Mouse (Mus musculus) heart, adult 11 months (tissue): ENCODE measurements around the gene Flt4.
A peak's percentile ranks its signal among the peaks of the same experiment; 100 is the strongest.

Experiments used
- DNase-seq: peaks from one replicate; pipeline ENCODE4 v3.0.0; 2022

Flt4 gene

GRCm38 (mm10) chr11:49650113-49650993 is 41.3 kb downstream of the Flt4 start:
- DNase-seq = peak; percentile 90

GRCm38 (mm10) chr11:49650994-49651761 is 42.1 kb downstream of the Flt4 start:
- peak; percentile 86 for DNase-seq

- DNase-seq = peak; percentile 82
These were observed 42.8 kb downstream of the Flt4 start for GRCm38 (mm10) chr11:49651762-49652322.

- DNase-seq = peak; percentile 97
These were observed 43.5 kb downstream of the Flt4 start for GRCm38 (mm10) chr11:49652401-49653078.

- peak; percentile 95 for DNase-seq
These were observed 44.0 kb downstream of the Flt4 start for GRCm38 (mm10) chr11:49653079-49653408.

- peak; percentile 71 for DNase-seq
These were observed 45.6 kb downstream of the Flt4 start for GRCm38 (mm10) chr11:49654651-49655050.

- DNase-seq = peak; percentile 71
These were observed 46.4 kb downstream of the Flt4 start for GRCm38 (mm10) chr11:49655501-49655900.

- DNase-seq = peak; percentile 97
These were observed 49.0 kb downstream of the Flt4 start for GRCm38 (mm10) chr11:49658065-49658464.

- peak; percentile 97 for DNase-seq
These were observed 49.9 kb downstream of the Flt4 start for GRCm38 (mm10) chr11:49658791-49659469.

- no peak for DNase-seq
These were observed 50.4 kb downstream of the Flt4 start for GRCm38 (mm10) chr11:49659470-49659799.

- no peak for DNase-seq
These were observed 53.3 kb downstream of the Flt4 start for GRCm38 (mm10) chr11:49662292-49662780.

GRCm38 (mm10) chr11:49663310-49663709 is 54.2 kb downstream of the Flt4 start, which contains the start of gene Scgb3a1:
Gene Scgb3a1 (plus strand): TSS chr11:49663610.
- no peak for DNase-seq

- peak; percentile 90 for DNase-seq
These were observed 55.4 kb downstream of the Flt4 start for GRCm38 (mm10) chr11:49664262-49665140.

GRCm38 (mm10) chr11:49665462-49665861 is 56.4 kb downstream of the Flt4 start:
- DNase-seq = peak; percentile 73

GRCm38 (mm10) chr11:49673433-49673832 is 64.4 kb downstream of the Flt4 start:
- no peak for DNase-seq

GRCm38 (mm10) chr11:49684237-49684973 is 75.3 kb downstream of the Flt4 start:
- DNase-seq = peak; percentile 87

- no peak for DNase-seq
These were observed 86.0 kb downstream of the Flt4 start for GRCm38 (mm10) chr11:49695013-49695412.

- DNase-seq = no peak
These were observed 86.6 kb downstream of the Flt4 start for GRCm38 (mm10) chr11:49695695-49696094.

GRCm38 (mm10) chr11:49696472-49696871 is 87.4 kb downstream of the Flt4 start:
- no peak for DNase-seq

GRCm38 (mm10) chr11:49697779-49698178 is 88.7 kb downstream of the Flt4 start:
- DNase-seq = no peak

- DNase-seq = no peak
These were observed 90.0 kb downstream of the Flt4 start for GRCm38 (mm10) chr11:49699079-49699478.
